Mouse (Mus musculus) CD4-positive helper T cell, adult 2 months (primary cell): ENCODE data around the gene Dok5.

Source experiments
- DNase-seq: peaks from one replicate; pipeline ENCODE4 v3.0.0-alpha.2; 2012; ENCODE audit warnings: low read depth, missing footprints, low spot score

Dok5 gene

GRCm38 (mm10) chr2:170791332-170792017 is 59.9 kb downstream of the Dok5 start:
- DNase-seq: no peak

DNA sequence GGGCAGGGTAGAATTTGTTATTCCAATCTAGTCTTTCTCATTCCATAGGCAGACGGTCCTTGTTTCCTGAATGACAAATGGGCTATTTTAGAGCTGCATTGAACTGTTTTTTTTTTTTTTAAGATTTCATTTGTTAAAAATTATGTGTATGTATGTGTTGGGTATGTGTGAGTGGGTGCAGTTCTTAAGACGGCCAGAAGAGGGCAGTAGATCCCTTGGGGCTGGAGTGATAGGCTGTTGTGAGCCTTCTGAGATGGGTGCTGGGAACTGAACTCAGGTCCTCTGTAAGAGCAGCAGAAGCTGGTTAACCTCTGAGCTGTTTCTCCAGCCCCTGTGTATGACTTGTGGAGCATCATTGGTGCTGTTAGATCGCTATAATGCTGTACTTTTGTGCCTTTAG is 63.6 kb downstream of the Dok5 start:
- DNase-seq: no peak

DNA sequence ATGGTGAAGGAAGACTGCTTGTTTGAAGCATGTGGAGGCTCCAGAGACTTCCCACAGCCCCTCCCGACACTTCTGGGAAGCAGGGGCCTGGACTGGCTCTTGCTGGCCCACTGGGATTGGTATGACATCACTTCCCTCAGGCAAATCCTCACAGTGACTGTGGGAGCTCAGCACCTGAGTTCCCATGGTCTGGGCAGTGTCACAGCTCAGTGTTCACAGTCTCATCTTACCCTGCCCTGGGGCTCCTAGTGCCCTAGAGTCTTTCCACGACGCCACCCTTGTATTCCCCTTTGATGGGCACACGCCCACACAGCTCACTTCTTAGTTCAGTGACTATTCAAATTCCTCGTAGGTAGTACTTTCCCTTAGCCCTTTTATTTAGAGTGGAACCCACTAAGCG is 71.4 kb downstream of the Dok5 start:
- DNase-seq: no peak

DNA sequence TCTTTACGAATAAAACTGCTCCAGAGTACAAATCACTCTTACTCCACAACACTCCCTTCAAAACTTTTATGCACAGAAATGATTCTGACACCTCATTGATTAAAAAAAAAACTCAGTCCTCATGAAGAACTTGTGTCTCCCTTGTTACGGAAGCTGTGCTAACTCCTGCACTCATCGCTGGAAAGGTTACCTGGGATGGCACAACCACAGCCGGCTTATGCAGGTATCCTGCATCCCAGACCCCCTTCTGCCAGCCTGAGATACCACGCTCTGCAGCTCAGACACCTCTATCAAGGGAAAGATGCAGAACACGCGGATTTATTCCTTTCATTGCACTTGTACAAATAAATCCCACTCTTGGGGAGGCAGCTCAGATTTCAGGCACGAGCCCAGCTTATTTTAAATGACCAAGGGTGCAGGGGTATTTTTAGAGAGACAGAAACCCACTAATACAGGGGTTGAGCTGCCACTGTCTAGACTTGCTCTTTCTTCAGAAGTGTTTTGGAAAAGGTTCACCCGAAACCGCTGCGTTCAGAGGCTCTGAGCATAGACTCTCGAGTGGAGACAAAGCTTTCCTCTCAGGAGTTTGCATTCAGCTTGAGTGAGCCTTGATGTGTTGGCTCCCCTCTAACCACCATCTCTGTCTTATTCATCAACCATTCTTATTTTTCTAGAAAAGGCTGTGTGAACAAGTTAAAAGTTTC is 76.1 kb downstream of the Dok5 start:
- DNase-seq: no peak

DNA sequence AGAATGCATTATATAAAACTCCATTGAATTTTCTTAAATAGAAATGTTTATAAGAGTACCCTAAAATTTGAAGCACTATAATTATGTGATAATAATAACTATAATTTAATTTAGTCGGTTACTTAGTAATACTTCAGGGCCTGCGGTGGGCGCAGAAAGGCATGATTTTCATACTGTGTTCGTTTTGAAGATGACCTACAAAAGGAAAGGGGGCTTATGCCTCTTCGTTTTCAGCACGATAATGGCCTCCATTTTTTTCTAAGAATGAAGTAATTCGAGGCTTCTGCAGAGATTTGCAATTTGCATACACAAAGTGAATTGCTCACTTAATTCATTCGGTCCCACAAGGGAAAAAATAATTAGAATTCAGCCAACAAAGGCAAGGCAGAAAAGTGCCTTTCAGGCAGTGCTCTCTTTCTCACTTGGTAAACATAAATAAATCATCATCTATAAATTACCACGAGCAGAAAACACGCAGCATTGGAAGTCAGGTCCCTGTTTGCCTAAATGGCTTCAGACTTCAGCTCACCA is 76.7 kb downstream of the Dok5 start:
- DNase-seq: no peak

GRCm38 (mm10) chr2:170811356-170811755 is 79.7 kb downstream of the Dok5 start:
- no peak for DNase-seq

DNA sequence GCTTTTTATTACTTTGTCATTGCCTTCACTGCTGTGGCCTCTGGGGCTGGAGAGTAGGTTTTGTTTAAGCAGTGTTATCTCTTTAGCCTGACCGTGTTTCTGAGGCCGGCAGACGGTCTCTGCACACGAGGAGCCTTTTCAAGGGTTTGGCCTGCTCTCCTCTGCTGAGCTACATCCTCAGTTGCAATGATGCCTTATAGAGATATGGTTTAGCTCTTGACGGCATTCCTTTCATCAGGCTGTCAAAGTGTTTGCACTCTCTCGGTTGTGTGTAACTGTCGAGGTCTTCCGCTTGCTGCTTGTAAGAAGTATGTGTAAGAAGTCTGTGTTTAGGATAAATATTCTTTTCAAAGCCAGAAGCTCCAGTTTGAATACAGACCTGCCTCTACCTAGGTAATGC is 84.7 kb downstream of the Dok5 start:
- DNase-seq: no peak

DNA sequence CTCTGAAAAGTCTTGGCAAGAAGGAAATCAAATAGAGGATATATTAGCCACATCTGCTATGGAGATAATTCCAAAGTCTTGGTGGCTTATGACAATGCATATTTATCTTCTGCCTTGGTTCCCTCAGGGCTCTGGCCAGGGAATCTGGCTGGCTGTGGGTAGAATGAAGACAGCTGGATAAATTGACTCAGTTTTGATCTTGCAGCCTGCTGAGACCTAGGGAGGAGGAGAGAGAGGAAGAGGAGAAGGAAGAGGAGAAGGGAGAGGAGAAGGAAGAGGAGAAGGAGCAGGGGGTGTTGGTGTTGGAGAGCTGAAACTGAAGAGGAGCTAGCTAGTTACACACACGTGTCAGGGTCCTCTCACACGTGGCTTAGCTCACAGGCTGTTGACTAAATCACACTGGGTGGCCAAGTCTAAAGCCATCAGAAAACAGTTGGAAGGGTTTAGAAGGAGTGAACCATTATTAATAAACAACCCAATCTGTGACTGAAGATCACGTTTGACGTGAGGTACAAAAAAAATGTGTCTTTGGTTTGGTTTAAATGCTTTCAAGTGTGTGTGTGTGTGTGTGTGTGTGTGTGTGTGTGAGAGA is 85.6 kb downstream of the Dok5 start:
- no peak for DNase-seq

DNA sequence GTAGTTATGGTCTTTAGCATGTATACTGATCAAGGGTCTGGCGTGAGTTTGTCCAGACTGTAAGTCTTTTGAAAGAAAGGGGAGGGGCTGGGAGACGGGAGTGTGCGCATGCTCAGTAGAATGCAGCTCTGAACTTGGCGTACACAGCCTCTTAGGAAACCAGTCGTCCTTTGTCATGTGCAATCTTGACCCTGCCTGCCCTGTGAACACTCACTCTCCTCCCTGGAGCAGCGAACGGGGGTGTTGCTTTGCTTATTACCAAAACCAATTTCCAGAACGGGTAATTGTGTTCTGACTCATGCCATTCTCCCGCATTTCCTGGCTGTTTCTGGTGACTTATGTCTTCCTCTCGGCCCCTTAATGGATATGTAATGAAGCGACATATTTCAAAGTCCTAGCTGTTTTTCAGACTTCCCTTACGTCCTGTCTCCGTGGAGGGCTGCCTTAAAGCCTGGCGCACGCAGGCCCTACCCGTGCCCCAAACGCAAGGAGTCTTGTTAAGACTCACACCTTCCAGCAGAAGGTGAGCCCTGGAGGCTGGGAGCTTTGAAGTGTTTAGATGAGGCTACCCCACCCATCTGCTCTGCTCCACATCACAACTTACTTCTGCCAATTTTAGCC is 95.3 kb downstream of the Dok5 start:
- no peak for DNase-seq

DNA sequence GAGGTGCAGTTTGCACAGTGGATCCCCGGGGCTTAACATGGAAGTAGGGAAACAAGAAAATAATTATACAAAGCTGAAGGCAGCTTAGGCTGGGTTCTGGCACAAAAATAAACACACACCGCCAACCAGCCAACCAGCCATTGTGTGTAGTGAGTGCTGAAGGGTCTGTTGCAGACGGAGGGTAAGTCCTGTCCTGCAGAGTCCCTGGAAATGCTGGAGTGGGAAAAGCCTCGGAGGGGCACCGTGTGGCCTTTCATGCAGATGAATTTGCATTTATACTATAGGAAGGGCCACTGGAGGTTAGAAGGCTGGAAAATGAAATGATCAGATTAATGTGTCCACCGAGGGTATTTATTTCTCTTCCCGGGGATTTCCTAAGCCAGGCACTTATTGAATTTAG is 97.2 kb downstream of the Dok5 start:
- no peak for DNase-seq

GRCm38 (mm10) chr2:170829191-170829611 is 97.6 kb downstream of the Dok5 start:
- DNase-seq: no peak

GRCm38 (mm10) chr2:170829988-170830387 is 98.4 kb downstream of the Dok5 start:
- no peak for DNase-seq

GRCm38 (mm10) chr2:170836862-170837261 is 105.3 kb downstream of the Dok5 start:
- DNase-seq: no peak

DNA sequence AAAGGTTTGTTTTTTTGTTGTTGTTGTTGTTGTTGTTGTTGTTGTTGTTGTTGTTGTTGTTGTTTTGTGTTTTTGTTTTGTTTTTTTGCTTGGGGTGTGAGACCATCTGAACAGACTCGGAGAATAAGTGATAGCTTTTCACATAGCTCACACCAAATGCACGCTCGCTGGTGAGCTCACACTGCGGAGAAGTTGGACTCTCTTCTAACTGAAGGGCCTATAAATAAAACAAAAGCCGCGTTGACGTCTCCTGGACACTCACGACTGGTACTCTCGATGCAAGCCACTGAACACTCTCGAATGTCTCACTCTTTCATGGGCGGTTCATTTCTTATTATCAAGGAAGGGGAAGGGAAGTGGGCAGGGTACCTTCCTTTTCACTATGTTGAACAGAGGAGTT is 105.8 kb downstream of the Dok5 start:
- DNase-seq: no peak

- DNase-seq: no peak
These were observed 106.4 kb downstream of the Dok5 start for GRCm38 (mm10) chr2:170837824-170838557.

DNA sequence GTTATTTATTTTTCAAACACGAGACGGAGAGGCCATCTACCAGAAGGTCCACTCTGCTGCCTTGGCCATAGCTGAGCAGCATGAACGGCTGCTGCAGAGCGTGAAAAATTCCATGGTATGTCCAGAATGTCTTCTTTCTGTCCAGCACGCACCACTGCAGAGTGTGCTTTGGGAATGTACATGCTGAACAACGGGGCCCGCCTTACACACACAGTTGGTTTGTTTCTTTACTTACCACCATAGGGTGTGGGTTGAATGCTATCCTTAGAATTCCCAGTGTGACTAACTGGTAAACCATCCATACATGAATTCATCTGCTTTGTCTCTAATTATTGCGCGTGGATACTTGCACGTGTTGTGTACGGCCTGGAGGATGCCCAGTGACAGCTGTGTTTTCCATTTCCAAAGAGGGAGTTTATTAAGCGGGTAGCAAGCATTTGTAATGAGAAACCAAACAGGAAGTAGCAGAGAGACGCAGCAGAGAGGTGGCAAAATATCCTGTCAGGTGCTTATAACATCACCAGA is 109.9 kb downstream of the Dok5 start:
- no peak for DNase-seq

- no peak for DNase-seq
These were observed 113.9 kb downstream of the Dok5 start for GRCm38 (mm10) chr2:170845511-170845910.

GRCm38 (mm10) chr2:170850058-170850457 is 118.5 kb downstream of the Dok5 start:
- DNase-seq: no peak

DNA sequence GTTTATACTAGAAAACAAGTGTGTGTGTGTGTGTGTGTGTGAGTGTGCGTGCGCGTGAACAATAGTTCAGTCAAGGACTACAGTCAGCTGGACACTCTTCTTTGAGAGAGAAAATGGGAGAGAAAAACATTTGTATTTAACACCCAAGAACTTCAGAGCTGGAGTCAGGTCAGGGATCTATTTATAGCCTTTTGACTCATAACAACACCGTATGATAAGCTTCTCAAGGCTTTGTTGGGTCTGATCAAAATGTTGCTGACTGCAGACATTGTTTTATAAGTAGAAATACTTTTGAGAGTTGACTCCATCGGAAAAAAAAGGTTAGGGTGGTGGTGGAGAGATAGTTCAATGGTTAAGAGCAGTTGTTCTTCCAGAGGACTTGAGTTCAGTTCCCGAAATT is 120.7 kb downstream of the Dok5 start:
- no peak for DNase-seq

GRCm38 (mm10) chr2:170855210-170855609 is 123.6 kb downstream of the Dok5 start:
- no peak for DNase-seq

- no peak for DNase-seq
These were observed 124.5 kb downstream of the Dok5 start for GRCm38 (mm10) chr2:170856085-170856484.
